Mouse (Mus musculus) NIH3T3 (cell line): ENCODE results near the gene Gpn1.
"Not testable (repeated sequence)": the region's sequence is repeated elsewhere in the genome, so short reads cannot be mapped to it uniquely, and the experiment has no call there.

Experiments used
- DNase-seq: peaks from one replicate; pipeline ENCODE4 v3.0.0-alpha.2; 2012; ENCODE audit warnings: low read depth

Gpn1 gene

GRCm38 (mm10) chr5:31494513-31495297 is at the start of gene Gpn1:
Gpn1 (plus strand) TSS chr5:31494741.
- peak; percentile 93 for DNase-seq

GRCm38 (mm10) chr5:31451336-31451735 is 43.2 kb upstream of the Gpn1 start:
- no peak for DNase-seq

- DNase-seq: peak; percentile 98
These were observed 42.5 kb upstream of the Gpn1 start, which contains the start of gene Zfp512 for GRCm38 (mm10) chr5:31451878-31452561. Zfp512 (plus strand) TSS chr5:31452431.

- no peak for DNase-seq
These were observed 42.0 kb upstream of the Gpn1 start for GRCm38 (mm10) chr5:31452562-31452878.

GRCm38 (mm10) chr5:31452886-31453410 is 41.6 kb upstream of the Gpn1 start:
- DNase-seq: peak; percentile 24

- no peak for DNase-seq
These were observed 26.7 kb upstream of the Gpn1 start for GRCm38 (mm10) chr5:31467798-31468197.

- no peak for DNase-seq
These were observed 24.8 kb upstream of the Gpn1 start for GRCm38 (mm10) chr5:31469711-31470110.

GRCm38 (mm10) chr5:31470334-31470733 is 24.2 kb upstream of the Gpn1 start:
- DNase-seq: peak; percentile 73

GRCm38 (mm10) chr5:31480536-31480935 is 14.0 kb upstream of the Gpn1 start:
- no peak for DNase-seq

GRCm38 (mm10) chr5:31485440-31485839 is 9.1 kb upstream of the Gpn1 start, which contains the start of gene 4930548H24Rik:
4930548H24Rik (plus strand) TSS chr5:31485740.
- DNase-seq: no peak

- DNase-seq: no peak
These were observed 6.7 kb upstream of the Gpn1 start for GRCm38 (mm10) chr5:31487889-31488288.

GRCm38 (mm10) chr5:31489116-31489769 is 5.3 kb upstream of the Gpn1 start:
- no peak for DNase-seq

GRCm38 (mm10) chr5:31492031-31492430 is 2.5 kb upstream of the Gpn1 start:
- no peak for DNase-seq

- DNase-seq: no peak
These were observed 10.3 kb downstream of the Gpn1 start for GRCm38 (mm10) chr5:31504843-31505242.

- DNase-seq: no peak
These were observed 17.9 kb downstream of the Gpn1 start for GRCm38 (mm10) chr5:31512481-31512880.

- DNase-seq: no peak
These were observed 26.0 kb downstream of the Gpn1 start for GRCm38 (mm10) chr5:31520556-31520955.

- peak; percentile 85 for DNase-seq
These were observed 32.0 kb downstream of the Gpn1 start, which contains the start of gene Slc4a1ap for GRCm38 (mm10) chr5:31526354-31527116. Slc4a1ap (plus strand) TSS chr5:31526995.

GRCm38 (mm10) chr5:31527117-31527680 is 32.7 kb downstream of the Gpn1 start:
- DNase-seq: no peak

- not testable (repeated sequence) for DNase-seq
These were observed 33.2 kb downstream of the Gpn1 start, which contains the start of gene Supt7l for GRCm38 (mm10) chr5:31527707-31528106. Supt7l (minus strand) TSS chr5:31527807.

GRCm38 (mm10) chr5:31528560-31528959 is 34.0 kb downstream of the Gpn1 start:
- peak; percentile 23 for DNase-seq

GRCm38 (mm10) chr5:31535228-31535627 is 40.7 kb downstream of the Gpn1 start:
- no peak for DNase-seq
